Mouse (Mus musculus): Measurements from ENCODE around the gene Bicdl1.

- TF ChIP-seq CTCF (IDR thresholded peaks at IDR 0.05; ENCODE audit: borderline replicate concordance, control insufficient read depth, extremely low read depth, insufficient read depth, low read length, poor library complexity) (no peak), POLR2A (IDR thresholded peaks at IDR 0.05; ENCODE audit: control insufficient read depth, extremely low read depth, insufficient read depth, low read length, poor library complexity) (no peak)
Measured at GRCm38 (mm10) chr5:115635536-115635935, 95.9 kb downstream of the Bicdl1 start.

Measured in thymus, adult 2 months (tissue).